ENCODE assay signal across 22 mouse cellular contexts in the genomic region with DNA sequence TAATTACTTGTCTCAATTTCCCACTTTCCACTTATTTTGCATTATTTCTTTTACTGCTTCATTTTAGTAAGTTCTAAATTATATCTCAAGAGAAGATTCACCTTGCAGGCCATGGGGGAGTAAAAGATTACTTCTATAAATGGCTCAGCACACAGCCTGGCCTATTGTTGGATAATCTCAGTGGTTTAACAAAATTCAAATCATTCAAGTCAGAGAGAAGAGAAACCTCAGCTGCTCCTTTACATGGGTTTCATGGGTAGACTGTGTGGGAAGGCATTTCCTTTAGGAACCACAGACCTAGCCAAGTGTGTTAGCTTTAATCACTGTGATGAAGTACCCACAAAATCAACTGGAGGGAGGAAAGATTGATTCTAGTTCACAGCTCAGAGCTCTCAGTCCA. TPM values are rescaled to one million over a fixed set of nuclear protein-coding genes. Genes with fewer than 3 reads are reported as not detected.
DNase-seq lines count a peak whose midpoint lies in the region; TF ChIP-seq lines count a peak whose summit lies in the region.
"Had no signal": no experiment of that assay in that cellular context is flagged by ENCODE, and none has a peak within 500 bp of the region (broad histone marks: within the 10 kb centered on the region; RNA-seq: fewer than 3 reads in every experiment).

No protein-coding gene starts in this region.

- no peaks in the 10 kb centered on the region for H3K27me3 ChIP-seq in myocyte (ENCODE audit: control insufficient read depth, insufficient read depth, insufficient read length)
- H3K27me3 ChIP-seq: embryonic facial prominence, embryonic 12.5 days; forebrain, embryonic 13.5 days; forebrain, embryonic 15.5 days had no signal

- H3ac ChIP-seq in myocyte (ENCODE audit: control insufficient read depth, insufficient read length), result no peak overlapping the region

- no peak for TF ChIP-seq POLR2A in myocyte (IDR thresholded peaks at IDR 0.05; ENCODE audit: insufficient read length, low read depth)

- H3K4me2 ChIP-seq in myocyte (ENCODE audit: low read depth), result peak overlapping the region; percentile 18
- H3K4me2 ChIP-seq: embryonic facial prominence, embryonic 12.5 days; forebrain, embryonic 13.5 days; forebrain, embryonic 15.5 days had no signal

- no peaks in the 10 kb centered on the region for H3K36me3 ChIP-seq in myocyte (ENCODE audit: control insufficient read depth, insufficient read depth)
- H3K36me3 ChIP-seq: embryonic facial prominence, embryonic 10.5 days; embryonic facial prominence, embryonic 12.5 days; forebrain, embryonic 15.5 days; G1E had no signal

- H3K79me2 ChIP-seq in myocyte (ENCODE audit: control insufficient read depth, insufficient read depth), result no peaks in the 10 kb centered on the region

- H3K4me3 ChIP-seq in myocyte, result no peak overlapping the region
- H3K4me3 ChIP-seq: embryonic facial prominence, embryonic 10.5 days; embryonic facial prominence, embryonic 12.5 days; erythroblast, embryonic 14.5 days; forebrain, embryonic 13.5 days; forebrain, embryonic 15.5 days had no signal

- DNase-seq in 416B (ENCODE audit: low read depth), result peak; percentile 37
- DNase-seq in brain, adult 2 months (ENCODE audit: low read depth, low spot score), result peak; percentile 23
- DNase-seq in urinary bladder, adult 2 months (ENCODE audit: low spot score), result no peak
- no peak for DNase-seq in right cerebral cortex, postnatal 4 days
- DNase-seq in embryo, embryonic 11 days, result no peak
- DNase-seq: adrenal gland, adult 8-10 months; adrenal gland, postnatal 14 days; adrenal gland, postnatal 36 days; cerebellum, adult 11 months; cerebellum, adult 18-20 months; cerebellum, adult 8-10 months; cerebellum, adult 9-11 months; cerebellum, postnatal 14 days; cerebellum, postnatal 36 days; forebrain, postnatal 0 days had no signal

TF ChIP-seq in myocyte, 11 proteins besides CTCF, POLR2A, EP300 and RAD21:
- TF ChIP-seq USF1 (IDR thresholded peaks at IDR 0.05; ENCODE audit: low read depth) (no peak), SRF (IDR thresholded peaks at IDR 0.05; ENCODE audit: control insufficient read depth, insufficient read length, low read depth) (no peak), MYOG (IDR thresholded peaks at IDR 0.05; ENCODE audit: control insufficient read depth in 1 of 3, insufficient read depth in 1 of 3, insufficient read length in 2 of 3, low read depth in 2 of 3) (peak in 1 of 3 experiments; percentile 16), E2F4 (IDR thresholded peaks at IDR 0.05; ENCODE audit: insufficient read depth) (no peak), POLR2AphosphoS2 (IDR thresholded peaks at IDR 0.05; ENCODE audit: insufficient read length, low read depth) (no peak), REST (IDR thresholded peaks at IDR 0.05; ENCODE audit: insufficient read depth, insufficient read length) (no peak)

RNA-seq across cellular contexts. Expression of a gene that starts 13.0 kb away (rescaled TPM):
- polyA plus RNA-seq in myocyte (2012; fragmentation: generic; extraction: Trizol), result 9.9 TPM
- 19.9 and 20.9 TPM in 2 replicates for polyA plus RNA-seq in urinary bladder, adult 2 months (2012; rRNA removed)

Comparison
In these comparisons a context has a peak if more than half of its experiments do, and no peak if none do; other contexts are left out.
1. DNase-seq: peak in 416B (single experiment) and brain, adult 2 months (single experiment); none in urinary bladder, adult 2 months (single experiment), right cerebral cortex, postnatal 4 days (single experiment) and embryo, embryonic 11 days (single experiment).